Mouse (Mus musculus) duodenum, adult 2 months (tissue): ENCODE measurements around the gene Itprid1. TPM values are rescaled to one million over a fixed set of nuclear protein-coding genes. Genes with fewer than 3 reads are reported as not detected.

Source experiments
- polyA plus RNA-seq: library from polyadenylated mRNA; depleted of rRNA; stranded (reverse); fragments of >200 nt; gene quantifications from 2 replicates; pipeline ENCODE4 v1.2.3, GENCODE M21; 2012; ENCODE audit warnings: low replicate concordance; rRNA removed

The Itprid1 gene
- polyA plus RNA-seq, result 0.07 and 0.20 TPM in 2 replicates

DNA sequence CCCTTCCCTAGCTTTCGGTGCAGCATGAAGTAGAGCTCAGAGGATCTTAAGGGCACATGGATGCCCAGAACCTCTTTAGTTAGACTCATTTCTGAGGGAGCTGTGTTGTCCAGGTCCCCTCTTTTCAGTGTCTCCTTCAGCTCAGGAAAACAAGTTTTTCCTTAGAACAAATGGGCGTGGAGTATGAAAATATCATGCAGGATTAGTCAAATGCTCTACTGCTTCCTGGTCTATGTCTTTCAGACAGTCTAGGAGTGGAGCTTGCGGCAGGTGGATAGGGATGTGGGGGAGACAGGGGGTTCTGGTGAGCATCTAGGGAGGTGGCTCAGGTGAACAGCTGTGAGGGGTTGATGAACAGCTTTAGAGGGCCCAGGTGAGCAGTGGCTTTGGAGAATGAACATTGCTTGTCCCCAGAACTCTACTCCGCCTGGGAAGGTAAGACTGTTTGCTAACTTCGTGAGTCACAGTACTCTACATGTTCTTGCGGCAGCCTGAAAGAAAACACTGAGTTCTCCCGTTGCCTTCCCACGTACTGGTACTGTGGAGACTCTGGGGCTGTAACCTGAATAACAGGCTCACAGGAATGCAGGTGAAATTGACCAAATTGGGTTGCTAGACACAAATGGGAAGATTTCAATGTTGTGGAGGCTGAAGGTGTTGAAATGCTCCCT, at the start of gene Itprid1:
Itprid1 (plus strand) TSS at position 246 of the 671 bp plus-strand sequence.

DNA sequence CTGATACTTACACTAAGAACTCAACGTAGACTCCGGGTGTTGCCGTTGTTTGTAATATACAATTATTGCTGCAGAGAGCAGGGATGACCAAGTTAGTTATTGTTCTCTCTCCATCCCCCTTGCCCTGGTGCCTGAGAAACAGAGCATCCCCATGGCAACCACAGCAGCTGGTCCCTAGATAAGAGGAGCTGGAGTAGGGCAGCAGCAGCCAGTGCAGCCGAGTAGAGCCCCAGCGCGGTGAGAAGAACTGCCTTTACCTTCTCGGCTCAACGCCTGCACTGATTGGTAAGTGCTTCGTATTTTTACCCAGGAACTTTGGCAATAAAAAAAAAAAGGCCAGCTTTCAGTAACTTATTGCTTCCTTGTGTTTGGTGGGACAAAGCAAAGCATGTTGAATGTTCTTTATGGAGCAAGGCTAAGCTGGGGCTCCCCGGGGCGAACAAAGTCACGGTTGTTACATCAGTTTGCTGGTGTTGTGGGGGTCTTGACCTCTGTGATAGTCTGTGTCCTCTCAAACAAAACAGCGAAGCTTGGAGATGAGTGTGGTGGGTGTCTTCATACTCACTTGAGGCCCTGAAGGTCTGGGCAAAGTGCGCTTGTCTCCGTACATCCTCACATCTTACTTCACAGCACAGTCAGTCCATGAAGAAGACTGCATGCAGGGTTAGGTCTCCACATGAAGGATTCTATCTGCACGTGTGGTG, 180.7 kb downstream of the Itprid1 start, which contains the start of gene Ppp1r17:
Ppp1r17 (plus strand) TSS at position 207 of the 704 bp plus-strand sequence.

Other genes with a start within 250 kb of the Itprid1 start
- gene Neurod6, start 155.6 kb upstream of the Itprid1 start, polyA plus RNA-seq, result not detected in 2 replicates
- gene Ppp1r17, start 180.6 kb downstream of the Itprid1 start, polyA plus RNA-seq, result not detected in 2 replicates